Mouse (Mus musculus) liver, embryonic 15.5 days (tissue): ENCODE measurements around the gene Man2a1. TPM values are rescaled to one million over a fixed set of nuclear protein-coding genes. Genes with fewer than 3 reads are reported as not detected.

Source experiments
- ATAC-seq: fragments of 200-750 bp; cut with Nextera tagmentation; 2 replicates; pipeline ENCODE4 v1.8.0; 2017; ENCODE audit warnings: moderate number of reproducible peaks, mild to moderate bottlenecking, moderate library complexity; ENCODE audit not compliant: insufficient read depth
- H3K27ac ChIP-seq: fragments of 300-500 bp; sonication (generic); replicated peaks from 2 replicates; pipeline ENCODE4 v1.5.1; 2015; ENCODE audit warnings: mild to moderate bottlenecking, inconsistent platforms
- H3K27me3 ChIP-seq: fragments of 300-500 bp; sonication (generic); 2 replicates; pipeline ENCODE4 v1.6.1; 2015; ENCODE audit warnings: mild to moderate bottlenecking, inconsistent platforms
- H3K36me3 ChIP-seq: fragments of 300-500 bp; sonication (generic); replicated peaks from 2 replicates; pipeline ENCODE4 v1.6.1; 2015; ENCODE audit warnings: moderate library complexity, mild to moderate bottlenecking, inconsistent platforms
- H3K4me1 ChIP-seq: fragments of 300-500 bp; sonication (generic); replicated peaks from 2 replicates; pipeline ENCODE4 v1.6.1; 2015; ENCODE audit warnings: inconsistent platforms
- H3K4me2 ChIP-seq: fragments of 300-500 bp; sonication (generic); 2 replicates; pipeline ENCODE4 v1.6.1; 2015; ENCODE audit warnings: moderate library complexity, mild to moderate bottlenecking, inconsistent platforms
- H3K4me3 ChIP-seq: fragments of 300-500 bp; sonication (generic); replicated peaks from 2 replicates; pipeline ENCODE4 v1.5.1; 2015; ENCODE audit warnings: mild to moderate bottlenecking, inconsistent platforms
- H3K9ac ChIP-seq: fragments of 300-500 bp; sonication (generic); 2 replicates; pipeline ENCODE4 v1.6.1; 2015; ENCODE audit warnings: moderate library complexity, mild to moderate bottlenecking, inconsistent platforms
- H3K9me3 ChIP-seq: fragments of 300-500 bp; sonication (generic); replicated peaks from 2 replicates; pipeline ENCODE4 v1.6.1; 2016; ENCODE audit warnings: inconsistent platforms
- WGBS: fragments of 180-500 bp; shearing (Covaris S2); methylation state at CpG from one replicate; pipeline ENCODE4 v1.1.7; 2015; ENCODE audit warnings: mixed read lengths; ENCODE audit not compliant: insufficient replicate concordance; 5-methylcytosine and 5-hydroxymethylcytosine counted together
- polyA plus RNA-seq: library from polyadenylated mRNA; unstranded; fragments of >200 nt; fragmentation: Nextera tagmentation; extraction: Ambion mirVana; gene quantifications from 2 replicates; pipeline ENCODE4 v1.2.1, GENCODE M21; 2015

Gene Man2a1
- polyA plus RNA-seq, 1 experiment from 2014 or later, result 5.0 TPM

GRCm38 (mm10) chr17:64742715-64743605 lies 142.4 kb downstream of the Man2a1 start:
- ATAC-seq, result no peak
- H3K4me1 ChIP-seq, result peaks cover 6% of the 10 kb centered on the region; the same call in 1 of the 2 replicates
- no peak overlapping the region for H3K9ac ChIP-seq
- no peaks in the 10 kb centered on the region for H3K9me3 ChIP-seq
- no peak overlapping the region for H3K27ac ChIP-seq
- no peak overlapping the region for H3K4me2 ChIP-seq
- H3K4me3 ChIP-seq, result no peak overlapping the region
- no peaks in the 10 kb centered on the region for H3K27me3 ChIP-seq
- peaks cover 44% of the 10 kb centered on the region for H3K36me3 ChIP-seq
- 68% methylated on average over 6 of the region's 6 CpGs for WGBS

DNA sequence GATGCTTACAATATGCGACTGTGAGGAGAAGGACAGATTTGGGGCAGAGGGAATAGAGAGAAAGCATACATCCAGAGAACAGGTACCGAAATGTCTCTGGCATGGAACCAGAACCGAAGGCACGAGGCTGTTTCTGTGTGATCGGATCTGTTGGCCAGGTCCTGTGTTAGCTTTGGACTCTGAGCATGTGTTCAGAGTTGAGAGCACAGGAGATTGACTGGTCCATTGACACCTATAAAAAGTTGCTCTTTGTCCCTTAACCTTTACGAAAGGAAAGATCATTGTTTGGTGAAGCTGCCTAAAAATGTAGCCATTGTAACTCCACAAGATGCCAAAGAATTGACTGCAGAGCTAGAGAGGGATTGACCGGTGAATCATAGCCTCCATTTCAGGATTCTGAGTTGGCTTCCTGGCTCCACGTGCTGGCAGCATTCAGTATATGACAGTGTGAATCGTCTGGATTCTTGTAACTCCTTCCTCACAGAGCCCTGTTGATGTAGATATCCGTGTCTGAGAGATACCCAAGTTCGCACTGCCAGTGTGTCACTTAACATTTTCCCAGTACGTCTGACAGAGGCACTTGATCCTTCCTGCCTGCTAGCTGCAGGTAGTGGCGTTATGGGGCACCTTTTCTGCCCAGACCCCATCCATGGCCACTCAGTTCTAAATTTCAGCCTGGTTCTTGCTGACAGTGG lies 143.2 kb downstream of the Man2a1 start:
- WGBS, result 71% methylated on average over 13 of the region's 13 CpGs
- Histone ChIP-seq H3K9ac (no peak overlapping the region), H3K4me1 (peaks cover 6% of the 10 kb centered on the region; the same call in 1 of the 2 replicates), H3K9me3 (no peaks in the 10 kb centered on the region), H3K27ac (no peak overlapping the region), H3K4me2 (no peak overlapping the region), H3K36me3 (peaks cover 38% of the 10 kb centered on the region), H3K27me3 (no peaks in the 10 kb centered on the region), H3K4me3 (no peak overlapping the region)
- ATAC-seq, result no peak

GRCm38 (mm10) chr17:64746637-64747225 lies 146.2 kb downstream of the Man2a1 start:
- H3K27me3 ChIP-seq, result no peaks in the 10 kb centered on the region
- peaks cover 37% of the 10 kb centered on the region for H3K36me3 ChIP-seq
- no peak overlapping the region for H3K27ac ChIP-seq
- H3K4me3 ChIP-seq, result no peak overlapping the region
- H3K9me3 ChIP-seq, result no peaks in the 10 kb centered on the region
- 47% methylated on average over 8 of the region's 8 CpGs for WGBS
- peaks cover 6% of the 10 kb centered on the region; the same call in 1 of the 2 replicates for H3K4me1 ChIP-seq
- no peak overlapping the region for H3K9ac ChIP-seq
- no peak for ATAC-seq
- no peak overlapping the region for H3K4me2 ChIP-seq

DNA sequence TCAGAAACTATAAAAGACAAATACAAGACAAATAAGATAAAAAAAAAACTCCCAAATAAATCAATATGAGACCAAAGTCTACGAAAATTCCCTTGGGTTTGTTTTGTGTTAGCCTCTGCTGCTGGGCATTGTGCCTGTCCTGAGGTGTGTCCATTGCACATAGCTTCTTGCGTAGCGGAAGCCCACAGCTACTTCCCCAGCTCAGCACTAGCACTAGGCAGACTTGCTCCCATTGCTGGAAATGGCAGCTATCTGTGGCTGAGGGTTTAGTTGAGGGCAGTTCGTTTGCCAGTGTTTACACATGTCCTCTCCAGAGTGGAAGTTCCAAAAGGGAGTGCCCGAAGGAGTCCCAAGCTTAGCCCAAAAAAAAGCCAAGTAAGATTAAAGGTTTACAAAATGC lies 146.9 kb downstream of the Man2a1 start:
- WGBS, result 66% methylated on average over 5 of the region's 5 CpGs
- no peak overlapping the region for H3K9ac ChIP-seq
- no peak overlapping the region for H3K4me3 ChIP-seq
- no peak overlapping the region for H3K27ac ChIP-seq
- H3K9me3 ChIP-seq, result no peaks in the 10 kb centered on the region
- no peaks in the 10 kb centered on the region for H3K27me3 ChIP-seq
- H3K4me2 ChIP-seq, result no peak overlapping the region
- H3K4me1 ChIP-seq, result peaks cover 6% of the 10 kb centered on the region; the same call in 1 of the 2 replicates
- H3K36me3 ChIP-seq, result peaks cover 33% of the 10 kb centered on the region
- ATAC-seq, result peak; percentile 49; the same call in 1 of the 2 replicates

- Histone ChIP-seq H3K4me2 (no peak overlapping the region), H3K4me1 (peaks cover 6% of the 10 kb centered on the region; the same call in 1 of the 2 replicates), H3K36me3 (peaks cover 31% of the 10 kb centered on the region), H3K27me3 (no peaks in the 10 kb centered on the region), H3K9ac (no peak overlapping the region), H3K4me3 (no peak overlapping the region), H3K27ac (no peak overlapping the region), H3K9me3 (no peaks in the 10 kb centered on the region)
- no peak for ATAC-seq
- 47% methylated on average over 2 of the region's 2 CpGs for WGBS
Measured at GRCm38 (mm10) chr17:64748131-64748530, 147.6 kb downstream of the Man2a1 start.

- no peaks in the 10 kb centered on the region for H3K9me3 ChIP-seq
- H3K4me1 ChIP-seq, result peaks cover 6% of the 10 kb centered on the region; the same call in 1 of the 2 replicates
- WGBS, result 57% methylated on average over 1 of the region's 1 CpGs
- no peak overlapping the region for H3K9ac ChIP-seq
- no peak overlapping the region for H3K4me3 ChIP-seq
- no peak overlapping the region for H3K4me2 ChIP-seq
- no peak overlapping the region for H3K27ac ChIP-seq
- ATAC-seq, result no peak
- no peaks in the 10 kb centered on the region for H3K27me3 ChIP-seq
- H3K36me3 ChIP-seq, result peaks cover 21% of the 10 kb centered on the region
Measured at GRCm38 (mm10) chr17:64749146-64749545, 148.6 kb downstream of the Man2a1 start.

GRCm38 (mm10) chr17:64751249-64751648 lies 150.7 kb downstream of the Man2a1 start:
- no peak overlapping the region for H3K9ac ChIP-seq
- H3K27me3 ChIP-seq, result no peaks in the 10 kb centered on the region
- H3K9me3 ChIP-seq, result no peaks in the 10 kb centered on the region
- H3K27ac ChIP-seq, result no peak overlapping the region
- peaks cover 8% of the 10 kb centered on the region; the same call in 1 of the 2 replicates for H3K4me1 ChIP-seq
- H3K36me3 ChIP-seq, result peaks cover 10% of the 10 kb centered on the region
- no peak overlapping the region for H3K4me2 ChIP-seq
- no peak for ATAC-seq
- H3K4me3 ChIP-seq, result no peak overlapping the region
- 66% methylated on average over 5 of the region's 5 CpGs for WGBS

DNA sequence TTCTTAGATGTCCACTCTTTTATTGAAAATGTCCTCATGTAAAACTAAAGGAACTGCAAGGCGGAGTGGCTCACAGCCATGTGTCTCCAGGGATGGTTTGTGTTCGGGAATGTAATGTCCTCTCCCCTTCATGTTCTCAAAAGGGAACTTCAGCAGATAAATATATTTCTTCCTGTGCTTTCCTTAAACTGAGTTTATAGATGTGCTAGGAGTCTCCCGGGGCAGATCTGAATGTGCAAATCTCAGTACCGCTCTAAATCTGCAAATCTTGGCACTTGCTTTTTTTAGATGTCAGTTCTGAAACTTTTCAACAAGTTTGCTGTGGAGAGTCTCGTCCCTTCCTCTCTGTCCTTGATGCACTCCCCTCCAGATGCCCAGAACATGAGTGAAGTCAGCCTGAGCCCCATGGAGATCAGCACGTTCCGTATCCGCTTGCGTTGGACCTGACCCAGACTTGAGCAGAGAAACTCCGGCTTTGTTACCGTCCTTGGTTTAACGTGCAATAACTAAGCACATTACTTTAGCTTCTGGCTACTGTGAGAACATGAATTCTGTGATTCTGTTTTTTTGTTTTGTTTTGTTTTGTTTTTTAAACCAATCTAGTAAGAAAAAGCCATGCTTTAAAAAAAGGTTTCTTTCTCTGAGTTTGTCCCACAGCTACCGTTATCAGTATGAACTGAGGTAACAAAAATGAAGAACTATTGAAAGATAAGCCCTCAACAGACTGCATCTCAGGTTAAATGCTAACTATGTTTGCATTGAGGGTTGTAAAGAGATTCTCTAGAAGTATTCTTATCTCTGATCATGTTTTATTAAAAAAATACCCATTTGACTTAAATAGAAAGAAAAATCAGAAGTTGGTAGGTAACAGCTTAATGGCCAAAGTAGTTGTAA lies 151.8 kb downstream of the Man2a1 start:
- Histone ChIP-seq H3K4me1 (peaks cover 8% of the 10 kb centered on the region; the same call in 1 of the 2 replicates), H3K27me3 (no peaks in the 10 kb centered on the region), H3K9ac (no peak overlapping the region), H3K4me3 (no peak overlapping the region), H3K4me2 (no peak overlapping the region), H3K9me3 (no peaks in the 10 kb centered on the region), H3K36me3 (peaks cover 10% of the 10 kb centered on the region), H3K27ac (no peak overlapping the region)
- no peak for ATAC-seq
- WGBS, result 78% methylated on average over 13 of the region's 13 CpGs

GRCm38 (mm10) chr17:64753507-64753906 lies 153.0 kb downstream of the Man2a1 start:
- no peak for ATAC-seq
- Histone ChIP-seq H3K27me3 (no peaks in the 10 kb centered on the region), H3K4me2 (no peak overlapping the region), H3K9ac (no peak overlapping the region), H3K27ac (no peak overlapping the region), H3K36me3 (peaks cover 10% of the 10 kb centered on the region), H3K4me3 (no peak overlapping the region), H3K9me3 (no peaks in the 10 kb centered on the region), H3K4me1 (peaks cover 2% of the 10 kb centered on the region; the same call in 1 of the 2 replicates)
- WGBS, result 59% methylated on average over 6 of the region's 6 CpGs

DNA sequence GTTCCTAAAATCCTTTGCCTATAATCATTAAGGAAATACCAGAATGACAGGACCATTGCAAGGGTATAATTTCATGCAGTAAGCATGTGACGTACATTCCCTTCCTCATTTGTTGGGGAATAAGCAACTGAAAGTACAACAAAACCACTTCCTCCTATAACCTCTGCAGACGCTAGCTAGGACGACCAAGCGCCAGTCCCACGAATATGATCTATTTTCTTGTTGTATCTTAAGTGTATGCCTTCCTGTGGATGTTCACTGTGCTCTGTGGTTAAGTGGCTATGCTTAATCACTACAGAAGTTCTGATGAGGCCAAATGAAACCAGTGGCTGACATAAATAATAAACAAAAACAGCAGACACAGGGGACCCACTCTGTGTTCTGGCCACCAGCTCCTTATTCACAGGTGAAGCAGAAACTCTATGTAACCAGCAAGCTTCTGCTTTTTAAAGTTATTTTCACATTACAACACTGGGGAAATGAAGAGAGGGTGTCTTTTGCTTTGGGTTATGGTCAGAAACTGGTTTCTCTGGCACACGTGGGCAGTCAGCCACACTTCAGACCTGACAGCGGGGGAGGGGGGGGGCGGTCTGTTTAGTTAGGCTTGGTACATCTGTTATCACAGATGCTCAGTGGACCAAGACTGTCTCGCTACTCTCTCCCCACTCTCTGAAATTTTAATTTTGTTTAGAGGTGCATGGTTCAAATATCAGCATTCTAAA lies 153.8 kb downstream of the Man2a1 start:
- no peaks in the 10 kb centered on the region for H3K9me3 ChIP-seq
- no peaks in the 10 kb centered on the region for H3K27me3 ChIP-seq
- peaks cover 2% of the 10 kb centered on the region; the same call in 1 of the 2 replicates for H3K4me1 ChIP-seq
- H3K4me2 ChIP-seq, result peak overlapping the region; percentile 20
- peaks cover 10% of the 10 kb centered on the region for H3K36me3 ChIP-seq
- 0 out of 2 replicates have a peak, but pooled peaks have one; percentile 28 for ATAC-seq
- peak overlapping the region; percentile 59 for H3K27ac ChIP-seq
- H3K9ac ChIP-seq, result no peak overlapping the region
- WGBS, result 29% methylated on average over 9 of the region's 9 CpGs
- no peak overlapping the region for H3K4me3 ChIP-seq
